In the genomic region with DNA sequence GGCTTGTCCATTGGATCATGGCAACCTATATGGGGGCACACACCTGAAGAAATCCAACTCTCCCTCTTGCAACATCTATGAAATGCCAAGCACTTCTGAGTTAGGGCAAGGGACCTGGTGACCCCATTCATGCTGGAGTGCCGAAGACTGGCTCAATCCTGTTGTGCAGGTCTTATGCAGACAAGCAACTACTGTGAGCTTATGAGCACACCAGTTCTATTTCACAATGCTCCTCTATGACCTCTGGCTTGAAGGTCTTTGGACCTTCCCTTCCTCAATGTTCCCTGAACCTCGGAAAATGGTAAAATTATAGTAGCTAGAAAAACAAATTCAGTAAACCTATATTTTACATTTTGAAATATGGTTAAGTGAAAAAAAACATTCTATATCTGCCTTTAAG, we compare ENCODE assay signal across 28 mouse cellular contexts.
"Had no signal": no experiment of that assay in that cellular context is flagged by ENCODE, and none has a peak within 500 bp of the region (broad histone marks: within the 10 kb centered on the region; RNA-seq: fewer than 3 reads in every experiment).

No protein-coding gene starts in this region.

- H3K27me3 ChIP-seq: embryonic facial prominence, embryonic 12.5 days; embryonic facial prominence, embryonic 13.5 days; embryonic facial prominence, embryonic 15.5 days; forebrain, embryonic 12.5 days; forebrain, embryonic 13.5 days; forebrain, embryonic 15.5 days had no signal

- H3K4me1 ChIP-seq: embryonic facial prominence, embryonic 10.5 days; embryonic facial prominence, embryonic 12.5 days; embryonic facial prominence, embryonic 13.5 days; embryonic facial prominence, embryonic 15.5 days; forebrain, embryonic 10.5 days; forebrain, embryonic 12.5 days; forebrain, embryonic 13.5 days; forebrain, embryonic 15.5 days had no signal

- H3K27ac ChIP-seq: embryonic facial prominence, embryonic 10.5 days; embryonic facial prominence, embryonic 12.5 days; embryonic facial prominence, embryonic 13.5 days; embryonic facial prominence, embryonic 15.5 days; forebrain, embryonic 10.5 days; forebrain, embryonic 12.5 days; forebrain, embryonic 13.5 days; forebrain, embryonic 15.5 days; gastrocnemius, adult 2 months; heart, adult 2 months had no signal

- DNase-seq: cerebellum, adult 2 months; cerebellum, adult 8-10 months; cerebellum, adult 9-10 months; cerebellum, adult 9-11 months; cerebellum, postnatal 10 days; cerebellum, postnatal 14 days; cerebellum, postnatal 25 days; cerebellum, postnatal 36 days; embryo, embryonic 11 days; forebrain, postnatal 0 days; gastrocnemius, adult 2 months; gastrocnemius, postnatal 10 days; gastrocnemius, postnatal 14 days; gastrocnemius, postnatal 25 days; gastrocnemius, postnatal 36 days; heart, adult 18-20 months; heart, adult 2 months had no signal

- H3K4me2 ChIP-seq: embryonic facial prominence, embryonic 12.5 days; embryonic facial prominence, embryonic 13.5 days; embryonic facial prominence, embryonic 15.5 days; forebrain, embryonic 12.5 days; forebrain, embryonic 13.5 days; forebrain, embryonic 15.5 days had no signal

- H3K4me3 ChIP-seq: embryonic facial prominence, embryonic 10.5 days; embryonic facial prominence, embryonic 12.5 days; embryonic facial prominence, embryonic 13.5 days; embryonic facial prominence, embryonic 15.5 days; erythroblast, embryonic 14.5 days; forebrain, embryonic 10.5 days; forebrain, embryonic 12.5 days; forebrain, embryonic 13.5 days; forebrain, embryonic 15.5 days; gastrocnemius, adult 2 months; heart, adult 2 months had no signal

- H3K9ac ChIP-seq: embryonic facial prominence, embryonic 12.5 days; embryonic facial prominence, embryonic 13.5 days; embryonic facial prominence, embryonic 15.5 days; forebrain, embryonic 12.5 days; forebrain, embryonic 13.5 days; forebrain, embryonic 15.5 days; forebrain, postnatal 0 days had no signal

- H3K9me3 ChIP-seq: embryonic facial prominence, embryonic 10.5 days; embryonic facial prominence, embryonic 12.5 days; embryonic facial prominence, embryonic 13.5 days; embryonic facial prominence, embryonic 15.5 days; forebrain, embryonic 10.5 days; forebrain, embryonic 12.5 days; forebrain, embryonic 13.5 days; forebrain, embryonic 15.5 days had no signal

- ATAC-seq: forebrain, embryonic 13.5 days; forebrain, embryonic 14.5 days; forebrain, embryonic 15.5 days; forebrain, embryonic 16.5 days; forebrain, postnatal 0 days had no signal
